Mouse (Mus musculus): ENCODE results near the gene Rnf151. TPM values are rescaled to one million over a fixed set of nuclear protein-coding genes. Genes with fewer than 3 reads are reported as not detected.
"Not testable (repeated sequence)": the region's sequence is repeated elsewhere in the genome, so short reads cannot be mapped to it uniquely, and the experiment has no call there.

Rnf151 gene
- polyA plus RNA-seq, 1 experiment, result 0.35 TPM

DNA sequence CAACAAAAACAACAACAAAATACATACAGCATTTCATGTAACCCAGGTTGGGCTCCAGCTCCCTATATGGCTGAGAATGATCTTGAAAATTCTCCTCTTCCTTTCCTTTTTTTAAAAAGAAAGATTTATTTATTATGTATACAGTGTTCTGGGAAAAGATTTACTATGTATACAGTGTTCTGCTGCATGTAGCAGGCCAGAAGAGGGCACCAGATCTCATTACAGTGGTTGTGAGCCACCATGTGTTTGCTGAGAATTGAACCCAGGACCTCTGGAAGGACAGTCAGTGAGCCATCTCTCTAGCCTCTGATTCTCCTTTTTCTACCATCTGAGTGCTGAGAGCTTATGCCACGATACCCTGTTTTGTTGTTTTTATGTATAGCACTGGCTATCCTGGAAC lies 16.6 kb upstream of the Rnf151 start:
- 82% methylated on average over 1 of the region's 1 CpGs for WGBS
- no peak for DNase-seq (ENCODE audit: low read depth, low spot score)

DNA sequence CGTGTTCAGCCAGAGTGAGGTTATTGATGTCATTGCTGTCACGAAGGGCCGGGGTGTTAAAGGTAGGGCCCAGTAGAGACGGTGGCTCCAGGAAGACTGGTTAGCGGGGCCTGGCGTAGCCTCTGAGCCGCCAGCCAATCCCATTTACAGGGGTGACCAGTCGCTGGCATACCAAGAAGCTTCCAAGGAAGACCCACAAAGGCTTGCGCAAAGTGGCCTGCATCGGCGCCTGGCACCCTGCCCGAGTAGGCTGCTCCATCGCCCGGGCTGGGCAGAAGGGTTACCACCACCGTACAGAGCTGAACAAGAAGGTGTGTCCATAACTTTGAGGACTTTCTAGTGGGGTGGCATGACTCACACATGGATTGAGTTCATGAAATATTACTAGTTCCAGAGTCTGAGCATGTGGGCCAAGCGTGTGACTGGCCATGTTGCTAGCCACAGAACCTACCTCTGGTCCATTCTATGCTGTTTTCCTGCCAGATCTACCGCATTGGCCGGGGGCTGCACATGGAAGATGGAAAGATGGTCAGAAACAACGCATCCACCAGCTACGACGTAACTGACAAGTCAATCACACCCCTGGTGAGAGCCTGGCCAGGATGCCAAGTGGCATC lies 15.7 kb upstream of the Rnf151 start:
- WGBS, result 88% methylated on average over 21 of the region's 21 CpGs
- no peak for DNase-seq (ENCODE audit: low read depth, low spot score)

DNA sequence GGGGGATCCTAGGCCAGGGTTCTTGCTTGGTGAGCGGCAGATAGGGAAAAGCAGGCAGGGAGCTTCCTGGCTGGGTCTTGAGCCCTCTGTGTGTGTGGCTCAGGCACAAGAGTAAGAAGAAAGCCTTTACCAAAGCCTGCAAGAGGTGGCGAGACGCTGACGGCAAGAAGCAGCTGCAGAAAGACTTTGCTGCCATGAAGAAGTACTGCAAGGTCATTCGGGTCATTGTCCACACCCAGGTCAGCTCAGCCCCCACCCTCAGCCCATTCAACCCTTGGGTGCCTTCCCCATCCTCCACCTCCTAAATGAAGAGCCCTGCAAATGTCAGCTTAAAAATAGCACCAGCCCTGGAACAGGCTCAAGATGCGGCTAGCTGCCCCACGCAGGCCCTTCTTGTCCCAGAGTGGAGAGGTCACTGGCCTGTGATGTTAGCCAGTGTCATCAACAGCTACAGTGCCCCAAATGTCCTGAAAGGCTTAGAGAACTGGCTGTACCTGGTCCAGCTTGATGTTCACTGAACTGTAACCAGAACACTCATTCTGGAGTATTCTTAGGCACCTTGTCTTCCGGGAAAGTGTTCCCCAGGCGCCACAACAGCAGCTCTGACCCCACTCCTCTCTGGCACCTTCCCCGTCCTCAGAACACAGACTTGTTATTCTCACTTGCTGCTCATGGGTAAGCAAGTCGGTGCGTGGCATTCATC lies 14.5 kb upstream of the Rnf151 start:
- no peak for DNase-seq (ENCODE audit: low read depth, low spot score)

DNA sequence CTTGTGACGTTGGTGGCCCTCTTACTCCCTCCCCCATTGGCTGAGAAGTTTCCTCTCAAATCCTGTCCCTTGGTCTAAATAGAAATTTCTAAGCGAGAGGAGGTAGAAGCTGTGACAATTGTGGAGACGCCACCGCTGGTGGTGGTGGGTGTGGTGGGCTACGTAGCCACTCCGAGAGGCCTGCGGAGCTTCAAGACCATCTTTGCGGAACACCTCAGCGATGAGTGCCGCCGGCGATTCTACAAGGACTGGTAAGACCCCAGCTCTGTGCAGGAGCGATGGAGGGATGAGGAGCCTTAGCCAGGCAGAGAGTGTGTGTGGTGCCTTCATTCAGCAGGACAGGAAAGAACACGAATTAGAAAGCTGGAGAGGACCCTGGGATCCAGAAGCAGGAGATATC lies 12.9 kb upstream of the Rnf151 start:
- WGBS, result 81% methylated on average over 14 of the region's 14 CpGs
- DNase-seq (ENCODE audit: low read depth, low spot score), result no peak

More for the DNA sequence above, 14.5 kb upstream of the Rnf151 start:
- WGBS, result 83% methylated on average over 12 of the region's 12 CpGs

DNA sequence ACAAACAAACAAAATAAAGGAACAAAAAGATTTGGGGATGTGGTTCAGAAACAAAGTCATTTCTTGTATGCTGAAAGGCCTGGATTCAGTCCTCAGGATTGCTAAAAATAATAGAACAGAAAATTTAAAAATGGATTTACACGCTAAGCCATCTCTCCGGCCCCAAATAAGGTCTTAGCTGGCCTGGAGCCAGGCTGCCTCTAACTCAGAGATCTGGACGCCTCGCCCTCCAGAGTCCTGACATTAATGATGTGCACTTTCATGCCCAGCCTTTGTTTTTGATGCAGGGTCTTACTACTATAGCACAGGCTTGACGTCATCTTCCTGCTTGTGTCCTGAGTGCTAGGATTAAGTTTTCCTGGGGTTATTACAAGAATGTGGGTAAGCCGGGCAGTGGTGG lies 11.2 kb upstream of the Rnf151 start:
- DNase-seq (ENCODE audit: low read depth, low spot score), result no peak
- WGBS, result 59% methylated on average over 6 of the region's 6 CpGs

DNA sequence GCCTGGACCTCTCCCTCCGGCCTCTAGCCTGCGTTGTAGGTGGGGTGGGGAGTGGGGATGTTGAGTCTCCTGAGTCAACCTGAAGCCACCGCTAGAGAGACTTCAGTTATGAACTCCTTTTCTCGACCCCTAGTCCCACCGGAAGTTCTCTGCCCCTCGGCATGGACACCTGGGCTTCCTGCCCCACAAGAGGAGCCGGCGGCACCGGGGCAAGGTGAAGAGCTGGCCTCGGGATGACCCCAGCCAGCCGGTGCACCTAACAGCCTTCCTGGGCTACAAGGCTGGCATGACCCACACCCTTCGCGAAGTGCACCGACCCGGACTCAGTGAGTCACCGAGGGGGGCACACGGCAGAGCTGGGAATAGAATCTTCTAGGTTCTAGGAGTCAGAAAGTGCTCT lies 10.3 kb upstream of the Rnf151 start:
- 66% methylated on average over 17 of the region's 17 CpGs for WGBS
- DNase-seq (ENCODE audit: low read depth, low spot score), result no peak

DNA sequence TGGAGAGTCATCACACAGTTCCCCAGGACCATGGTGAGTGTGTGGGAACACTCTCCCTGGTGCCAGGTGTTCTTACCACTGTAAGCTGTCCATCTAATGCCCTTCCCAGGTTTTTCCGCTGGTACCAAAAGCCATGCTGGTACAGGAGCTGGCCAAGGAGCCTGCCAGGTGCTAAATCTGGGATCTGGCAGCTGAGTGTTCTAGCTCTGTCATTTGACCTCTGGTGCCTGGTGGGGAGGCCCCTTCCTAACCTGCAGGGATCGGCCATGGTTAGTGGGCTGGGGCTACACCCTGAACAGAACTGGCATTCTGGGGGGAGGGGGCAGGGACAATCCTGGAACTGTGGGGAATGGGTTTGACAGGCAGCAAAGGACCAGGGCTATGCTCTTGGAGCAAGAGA lies 9.8 kb upstream of the Rnf151 start, which contains the start of gene Rpl3l:
TSS of gene Rpl3l (plus strand) at position 203 of the 400 bp plus-strand sequence.
- DNase-seq (ENCODE audit: low read depth, low spot score), result no peak
- 61% methylated on average over 2 of the region's 2 CpGs for WGBS

DNA sequence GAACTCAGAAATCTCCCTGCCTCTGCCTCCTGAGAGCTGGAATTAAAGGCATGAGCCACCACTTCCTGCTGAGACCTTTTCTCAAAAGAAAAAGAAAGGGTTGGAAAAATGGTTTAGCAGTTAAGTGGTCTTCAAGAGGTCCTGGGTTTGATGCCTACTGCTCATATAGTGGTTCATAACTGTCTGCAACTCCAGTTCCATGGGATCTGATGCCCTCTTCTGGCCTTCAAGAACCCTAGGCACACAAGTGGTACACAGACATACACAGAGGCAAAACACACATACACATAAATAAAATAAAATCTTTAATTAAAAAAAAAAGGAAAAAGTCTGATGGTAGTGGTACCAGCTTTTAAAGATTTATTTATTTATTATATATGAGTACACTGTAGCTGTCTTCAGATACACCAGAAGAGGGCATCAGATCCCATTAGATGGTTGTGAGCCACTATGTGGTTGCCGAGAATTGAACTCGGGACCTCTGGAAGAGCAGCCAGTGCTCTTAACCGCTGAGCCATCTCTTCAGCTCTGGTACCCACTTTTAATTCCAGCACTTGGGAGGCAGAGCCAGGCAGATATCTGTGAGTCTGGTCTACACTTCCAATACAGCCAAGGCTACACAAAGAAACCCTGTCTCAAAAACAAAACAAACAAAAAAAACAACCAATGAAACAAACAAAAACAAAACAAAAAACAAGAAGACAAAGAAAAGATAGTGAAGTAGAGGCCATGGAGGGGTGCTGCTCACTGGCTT lies 8.0 kb upstream of the Rnf151 start:
- 71% methylated on average over 3 of the region's 3 CpGs for WGBS
- no peak for DNase-seq (ENCODE audit: low read depth, low spot score)

DNA sequence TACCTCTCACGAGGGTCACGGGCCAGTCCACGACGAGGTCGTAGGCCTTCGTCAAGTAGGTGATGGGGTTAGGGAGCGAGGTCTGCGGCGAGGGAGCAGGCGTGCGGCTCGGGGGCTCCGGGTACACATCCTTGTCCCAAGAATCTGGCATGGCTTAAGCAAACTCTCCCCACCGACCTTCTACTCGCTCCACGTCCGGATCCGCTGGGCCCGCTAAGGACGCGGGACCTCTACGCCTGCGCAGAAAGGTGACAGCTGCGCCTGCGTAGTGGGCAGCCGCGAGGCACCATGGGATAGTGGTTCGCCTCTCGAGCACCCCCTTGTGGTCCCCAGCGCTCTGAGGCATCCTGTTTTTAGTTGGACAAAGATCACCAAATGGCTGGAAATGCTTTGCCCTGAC lies 6.3 kb upstream of the Rnf151 start, which contains the start of gene Ndufb10:
TSS of gene Ndufb10 (minus strand) at position 295 of the 400 bp plus-strand sequence.
- WGBS, result under 1% methylated on average over 30 of the region's 30 CpGs
- DNase-seq (ENCODE audit: low read depth, low spot score), result peak; percentile 75

DNA sequence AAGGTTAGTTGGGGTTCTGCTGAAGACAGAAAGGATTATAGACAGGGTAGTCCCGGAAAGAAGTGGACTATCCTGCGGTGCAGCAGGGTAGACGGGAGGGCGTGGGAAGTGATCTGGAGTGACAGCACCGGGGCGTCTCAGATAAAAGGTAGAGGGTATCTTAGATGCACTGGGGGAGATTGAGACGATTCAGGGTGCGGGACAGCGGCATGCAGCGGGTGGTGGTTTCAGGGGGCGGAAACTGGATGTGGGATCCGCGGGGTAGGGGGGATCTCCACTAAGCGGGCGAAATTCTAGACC lies 6.0 kb upstream of the Rnf151 start:
- no peak for DNase-seq (ENCODE audit: low read depth, low spot score)
- 0% methylated on average over 15 of the region's 15 CpGs for WGBS

DNA sequence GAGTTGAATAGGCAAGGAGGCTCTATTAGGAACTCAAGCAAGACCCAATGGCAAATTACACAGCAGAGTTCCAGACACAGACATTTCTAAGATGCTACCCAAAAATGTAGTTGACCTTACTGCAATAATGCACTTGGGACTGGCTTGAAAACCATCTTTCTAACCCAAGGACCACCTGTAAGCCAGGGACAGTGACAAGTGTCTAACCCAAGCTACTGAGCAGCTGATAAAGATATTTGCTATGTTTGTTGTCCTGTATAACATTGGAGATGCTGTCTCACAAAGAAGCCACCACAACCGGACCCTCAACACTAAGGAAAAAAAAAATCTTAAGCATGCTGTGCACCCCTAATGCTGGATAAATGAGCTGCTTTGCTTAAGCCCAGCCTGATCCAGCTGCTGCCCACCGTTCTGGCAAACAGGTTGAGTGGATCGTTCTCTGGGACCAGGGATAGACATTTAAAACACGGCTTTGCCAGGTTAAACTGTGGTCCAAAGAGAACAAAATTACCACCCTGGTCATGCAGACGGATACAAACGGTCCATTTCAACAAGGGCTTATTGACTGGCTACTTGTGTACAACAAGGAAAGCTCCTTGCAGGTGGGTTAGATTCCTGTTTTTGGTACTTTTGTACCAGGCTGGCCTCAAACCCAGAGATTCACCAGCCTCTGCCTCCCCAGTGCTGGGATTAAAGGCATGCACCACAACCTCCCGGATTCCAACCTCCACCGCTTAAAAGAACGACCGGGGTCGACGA lies 5.4 kb upstream of the Rnf151 start:
- WGBS, result under 1% methylated on average over 12 of the region's 12 CpGs
- DNase-seq (ENCODE audit: low read depth, low spot score), result no peak

DNA sequence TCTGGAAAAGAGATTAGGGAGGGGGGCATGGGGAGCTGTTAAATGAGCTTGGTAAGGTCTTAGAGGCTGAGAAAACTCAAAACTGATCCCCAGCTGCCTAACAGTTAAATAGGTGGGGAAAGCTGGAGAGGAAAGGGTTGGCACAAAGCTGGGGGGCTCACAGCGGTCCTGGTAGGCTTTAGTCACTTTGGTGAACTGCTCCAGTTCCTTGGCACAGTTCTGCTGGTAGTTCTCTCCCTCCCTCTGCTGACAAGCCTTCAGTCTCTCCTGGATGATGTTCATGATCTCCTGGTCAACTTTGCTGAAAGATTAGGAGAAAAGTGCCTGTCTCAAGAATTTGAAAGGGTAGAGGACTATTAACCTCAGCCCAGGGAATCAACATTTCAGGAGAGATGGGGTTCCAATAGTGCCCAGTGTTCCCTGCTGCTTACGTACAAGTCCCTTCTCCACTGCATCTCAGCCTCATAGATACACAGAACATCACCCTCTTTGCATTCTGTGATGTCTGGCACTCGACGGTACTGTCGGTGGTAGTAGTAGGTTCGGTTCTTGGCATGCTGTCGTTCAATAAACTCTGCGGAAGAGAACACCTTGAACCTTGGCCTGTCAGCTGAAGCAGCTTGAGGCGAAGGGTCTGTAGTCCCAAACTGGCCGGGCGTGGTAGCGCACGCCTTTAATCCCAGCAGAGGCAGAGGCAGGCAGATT lies 4.5 kb upstream of the Rnf151 start:
- DNase-seq (ENCODE audit: low read depth, low spot score), result no peak
- 19% methylated on average over 13 of the region's 13 CpGs for WGBS

DNA sequence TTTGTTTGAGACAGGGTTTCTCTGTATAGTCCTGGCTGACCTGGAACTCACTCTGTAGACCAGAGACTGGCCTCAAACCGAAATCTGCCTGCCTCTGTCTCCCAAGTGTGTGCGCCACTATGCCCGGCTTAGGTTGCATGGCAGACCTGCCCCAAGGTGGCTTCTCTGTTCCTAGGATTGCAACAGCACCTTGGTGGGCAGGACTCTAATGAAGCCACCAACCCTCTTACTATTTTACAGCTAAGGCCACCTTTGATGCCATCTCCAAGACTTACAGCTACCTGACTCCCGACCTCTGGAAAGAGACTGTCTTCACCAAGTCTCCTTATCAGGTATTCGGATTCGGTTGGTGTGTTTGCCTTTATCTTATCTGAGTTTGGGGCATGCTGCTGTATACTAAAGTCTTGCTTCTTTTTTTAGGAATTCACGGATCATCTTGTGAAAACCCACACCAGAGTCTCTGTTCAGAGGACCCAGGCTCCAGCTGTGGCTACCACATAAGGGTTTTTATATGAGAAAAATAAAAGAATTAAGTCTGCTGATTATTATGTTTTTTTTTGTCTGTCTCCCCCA lies 3.6 kb upstream of the Rnf151 start:
- WGBS, result 29% methylated on average over 7 of the region's 7 CpGs

DNA sequence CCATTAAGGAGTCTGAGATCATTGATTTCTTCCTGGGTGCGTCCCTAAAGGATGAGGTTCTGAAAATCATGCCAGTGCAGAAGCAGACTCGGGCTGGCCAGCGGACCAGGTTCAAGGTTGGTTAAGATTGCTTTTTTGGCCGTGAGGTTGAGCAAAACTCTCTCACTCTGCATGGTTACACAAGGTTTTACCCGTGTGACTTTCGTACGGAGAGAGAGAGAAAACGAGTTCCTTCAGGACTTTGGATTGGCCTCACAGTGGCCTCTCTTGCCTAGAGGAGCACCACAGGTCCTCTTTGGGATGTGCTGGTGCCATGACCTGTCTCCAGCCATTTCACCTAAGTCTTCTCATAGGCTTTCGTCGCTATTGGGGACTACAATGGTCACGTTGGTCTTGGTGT lies 2.8 kb upstream of the Rnf151 start:
- not testable (repeated sequence) for DNase-seq (ENCODE audit: low read depth, low spot score)
- under 1% methylated on average over 11 of the region's 11 CpGs for WGBS

More for the DNA sequence above, 3.6 kb upstream of the Rnf151 start:
- DNase-seq (ENCODE audit: low read depth, low spot score), result not testable (repeated sequence)

DNA sequence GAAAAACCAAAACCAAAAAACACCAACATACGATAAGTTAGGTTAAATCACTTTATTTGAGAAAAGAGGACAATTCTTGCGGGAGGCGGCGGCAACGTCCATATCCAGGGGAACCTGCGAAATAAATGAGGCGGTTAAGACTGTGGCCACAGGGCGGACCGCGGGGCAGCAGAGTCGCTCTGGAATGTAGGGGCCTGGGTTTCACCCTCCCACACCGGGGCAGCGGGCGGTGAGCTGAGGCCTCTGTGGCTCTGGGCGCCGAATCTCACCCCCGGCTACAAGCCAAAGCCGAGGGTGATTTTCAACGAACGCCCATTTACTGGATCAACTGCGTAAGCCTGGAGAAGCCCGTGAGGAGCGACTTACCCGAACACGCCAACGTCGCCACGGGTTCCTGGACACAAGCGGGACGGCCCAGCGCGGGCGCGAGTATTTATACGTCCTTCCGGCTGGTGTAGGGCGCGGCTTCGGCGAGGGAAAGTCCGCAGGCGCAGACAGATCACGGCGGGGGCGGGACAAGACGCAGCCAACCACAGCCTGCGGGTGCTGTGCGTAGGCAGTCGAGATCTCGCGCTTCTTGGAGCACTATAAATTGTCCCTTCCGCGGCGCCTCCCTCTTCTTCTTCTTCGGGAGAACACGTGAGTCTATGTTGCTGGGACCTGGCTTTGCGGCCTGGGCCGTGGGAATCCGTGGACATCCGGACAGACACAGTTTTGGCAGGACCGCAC lies 1.8 kb upstream of the Rnf151 start:
- under 1% methylated on average over 61 of the region's 61 CpGs for WGBS
- DNase-seq (ENCODE audit: low read depth, low spot score), result peak; percentile 79

DNA sequence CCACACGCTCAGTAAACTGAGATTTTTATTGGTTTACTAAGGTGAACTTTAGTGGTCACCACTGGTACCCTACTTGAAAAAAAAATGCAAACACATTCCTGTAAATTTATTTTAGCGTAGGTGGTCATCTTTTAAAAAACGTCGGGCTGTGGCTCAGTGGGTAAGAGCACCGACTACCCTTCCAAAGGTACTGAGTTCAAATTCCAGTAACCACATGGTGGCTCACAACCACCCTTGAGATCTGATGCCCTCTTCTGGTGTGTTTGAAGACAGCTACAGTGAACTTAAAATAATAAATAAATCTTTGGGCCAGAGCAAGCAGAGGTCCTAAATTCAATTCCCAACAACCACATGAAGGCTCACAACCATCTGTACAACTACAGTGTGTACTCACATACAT lies 1.1 kb upstream of the Rnf151 start:
- 40% methylated on average over 5 of the region's 5 CpGs for WGBS
- not testable (repeated sequence) for DNase-seq (ENCODE audit: low read depth, low spot score)

DNA sequence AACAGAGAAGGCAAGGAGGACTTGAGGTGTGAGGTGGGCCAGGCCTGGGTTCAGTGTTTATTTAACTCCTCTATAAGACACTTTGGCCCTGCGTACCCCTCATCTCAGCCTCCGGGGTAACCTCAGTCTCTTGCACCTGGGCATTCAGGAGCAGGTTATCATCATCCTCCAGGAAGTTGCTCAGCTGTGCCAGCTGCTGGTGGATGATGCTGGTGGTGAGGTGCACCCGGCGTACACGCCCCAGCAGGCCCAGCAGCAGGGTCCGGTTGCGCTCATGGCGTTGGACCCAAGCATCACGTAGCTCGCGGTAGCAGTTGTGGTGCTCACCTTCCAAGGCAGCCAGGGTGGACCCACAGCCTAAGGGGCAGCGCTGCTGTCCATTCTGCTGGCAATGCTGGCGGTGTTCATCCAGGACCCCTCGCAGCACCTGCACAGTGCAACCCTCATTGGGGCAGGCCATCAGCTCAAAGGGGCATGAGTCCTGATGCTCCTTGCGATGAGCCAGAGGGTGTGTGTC lies 1.6 kb downstream of the Rnf151 start:
- WGBS, result 94% methylated on average over 15 of the region's 15 CpGs

DNA sequence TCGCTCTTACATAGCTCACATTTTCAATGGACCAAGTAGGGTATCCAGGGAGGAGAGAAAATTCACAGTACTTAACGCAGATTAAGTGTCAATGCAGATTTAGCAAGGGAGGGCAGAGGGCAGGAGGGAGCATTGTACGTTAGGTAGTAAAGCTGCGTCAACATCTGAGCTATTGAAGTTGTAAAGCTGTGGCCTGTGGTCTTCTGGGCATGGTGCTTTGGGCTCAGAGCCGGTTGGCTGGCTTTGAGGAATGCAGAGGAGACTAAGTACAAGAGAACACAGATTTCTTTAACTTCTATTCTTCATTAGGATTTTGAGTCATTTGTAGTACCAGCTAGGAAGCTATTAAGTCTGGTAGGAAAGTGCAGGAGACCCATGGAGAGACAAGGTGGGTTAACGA lies 2.3 kb downstream of the Rnf151 start:
- DNase-seq (ENCODE audit: low read depth, low spot score), result no peak
- 68% methylated on average over 6 of the region's 6 CpGs for WGBS

More for the DNA sequence above, 1.6 kb downstream of the Rnf151 start:
- DNase-seq (ENCODE audit: low read depth, low spot score), result no peak
